Mouse (Mus musculus) layer of hippocampus, postnatal 25 days (tissue): ENCODE results near the gene Wapl. TPM values are rescaled to one million over a fixed set of nuclear protein-coding genes. Genes with fewer than 3 reads are reported as not detected.

Source experiments
- DNase-seq, 2 experiments: peaks; one replicate each; pipeline ENCODE4 v3.0.0; 2022; ENCODE audit warnings: mixed read lengths in 2 of 2, low spot score in 1 of 2; ENCODE audit errors: extremely low spot score in 1 of 2
- total RNA-seq, 2 experiments: library from RNA; stranded (reverse); gene quantifications; 2 replicates each; pipeline ENCODE4 v1.2.3; 2021

Gene Wapl
- total RNA-seq, 2 experiments from 2014 or later, result 50.1 to 51.2 TPM

DNA sequence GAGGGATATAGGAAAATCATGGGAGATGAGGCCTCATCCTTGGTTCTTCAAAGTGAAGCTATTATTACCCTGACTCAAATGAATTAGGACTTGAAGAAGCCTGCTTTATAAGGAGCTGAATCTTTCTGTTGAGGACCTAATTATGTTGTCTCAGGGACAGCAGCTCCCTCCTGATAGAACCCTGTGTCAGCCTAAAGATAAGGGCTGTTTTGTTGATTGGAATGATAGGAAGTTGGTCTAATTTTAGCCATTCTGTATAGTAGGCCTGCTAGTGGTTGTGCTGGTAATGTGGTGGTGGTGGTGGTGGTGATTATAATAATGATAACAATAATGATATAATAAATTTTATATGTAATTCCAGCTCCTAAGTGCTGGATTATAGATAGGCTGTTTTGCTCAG is 11.3 kb downstream of the Wapl start:
- no peak for DNase-seq

DNA sequence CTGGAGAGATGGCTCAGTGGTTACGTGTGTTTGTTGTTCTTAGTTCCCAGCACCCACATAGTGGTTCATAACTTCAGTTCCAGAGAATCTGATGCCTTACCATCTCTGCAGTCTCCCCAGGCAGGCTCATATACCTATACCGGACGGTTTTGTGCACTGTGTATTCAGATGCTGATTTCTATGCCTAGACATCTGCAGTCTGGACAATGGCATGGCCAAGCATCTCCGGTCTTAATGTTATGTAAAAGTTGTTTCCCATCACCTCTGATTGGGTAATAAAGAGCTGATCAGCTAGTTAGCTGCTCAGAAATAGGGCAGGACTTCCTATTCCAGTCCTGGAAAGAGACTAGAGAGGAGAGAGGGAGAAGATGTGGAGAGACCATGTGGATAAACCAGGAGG is 20.2 kb downstream of the Wapl start:
- DNase-seq, result no peak

DNA sequence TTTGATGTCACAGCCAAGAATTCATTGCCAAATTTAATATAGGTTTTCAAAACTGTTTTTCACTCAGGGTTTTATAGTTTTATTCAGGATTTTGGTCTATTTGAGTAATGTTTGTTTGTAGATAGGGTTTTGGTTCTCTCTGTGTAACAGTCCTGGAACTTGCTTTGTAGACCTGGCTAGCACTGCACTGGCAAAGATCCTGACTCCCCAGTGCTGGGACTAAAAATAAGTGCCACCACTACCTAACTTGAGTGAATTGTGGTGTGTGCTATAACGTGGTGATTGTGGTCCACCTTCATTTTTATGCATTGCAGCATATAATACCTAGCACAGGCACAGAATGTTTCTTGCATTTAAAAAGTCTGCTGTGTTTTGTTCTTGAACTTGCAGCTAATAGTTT is 23.6 kb downstream of the Wapl start:
- no peak for DNase-seq

DNA sequence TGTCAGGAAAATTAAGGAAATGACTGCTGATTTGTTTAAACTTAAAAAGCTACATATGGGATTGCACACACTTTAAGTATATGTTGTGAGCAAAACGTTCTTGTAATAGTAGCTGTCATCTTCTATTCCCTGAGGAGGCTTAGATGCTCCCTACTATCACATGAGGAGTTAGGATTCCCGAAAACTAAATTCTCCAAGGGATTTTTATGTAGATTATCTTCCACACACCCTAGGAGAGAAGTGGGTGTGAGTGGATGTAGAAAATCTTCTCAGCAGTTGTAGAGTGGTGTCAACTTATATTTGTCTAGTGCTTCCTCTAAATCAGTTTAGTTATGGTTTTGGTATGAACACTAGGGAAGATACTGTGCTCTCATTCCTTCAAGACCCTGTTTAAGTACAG is 36.5 kb downstream of the Wapl start:
- no peak for DNase-seq

DNA sequence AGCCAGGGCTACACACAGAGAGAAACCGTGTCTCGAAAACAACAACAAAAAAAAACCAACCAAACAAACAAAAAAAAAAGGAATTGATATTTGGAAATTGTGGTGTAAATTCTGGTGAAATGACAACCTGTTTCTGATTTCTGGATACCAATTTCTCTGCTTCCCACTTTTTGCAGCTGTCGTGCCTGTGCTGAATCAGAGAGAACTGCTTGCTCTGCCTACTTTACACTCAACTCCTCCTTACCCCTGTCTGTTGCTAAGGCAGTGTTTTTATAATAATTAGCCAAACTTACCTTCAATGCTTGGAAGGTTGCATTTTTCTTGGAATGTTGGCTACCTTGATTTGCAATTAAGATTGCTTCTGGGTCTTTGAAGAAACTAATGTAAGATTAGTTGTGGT is 38.3 kb downstream of the Wapl start:
- DNase-seq, result no peak

DNA sequence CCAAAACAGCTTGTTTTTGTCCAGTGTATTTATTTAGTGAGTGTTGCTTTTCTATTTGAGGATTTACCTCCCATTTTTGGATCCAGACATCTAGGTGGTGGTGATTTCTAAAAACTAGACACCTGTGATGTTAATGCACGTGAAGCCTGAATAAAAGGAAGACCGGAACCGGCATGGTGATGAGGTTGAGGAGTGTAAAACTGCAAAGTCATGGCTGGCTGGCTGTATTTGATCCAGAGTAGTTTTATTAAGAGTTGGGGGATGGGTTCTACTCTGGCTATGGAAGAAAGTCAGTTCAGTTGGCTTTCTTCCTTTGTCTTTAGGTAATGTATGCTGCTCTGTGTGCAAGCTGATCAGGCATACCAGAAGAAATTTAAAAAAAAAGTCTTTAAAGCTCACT is 39.1 kb downstream of the Wapl start:
- DNase-seq, result no peak

DNA sequence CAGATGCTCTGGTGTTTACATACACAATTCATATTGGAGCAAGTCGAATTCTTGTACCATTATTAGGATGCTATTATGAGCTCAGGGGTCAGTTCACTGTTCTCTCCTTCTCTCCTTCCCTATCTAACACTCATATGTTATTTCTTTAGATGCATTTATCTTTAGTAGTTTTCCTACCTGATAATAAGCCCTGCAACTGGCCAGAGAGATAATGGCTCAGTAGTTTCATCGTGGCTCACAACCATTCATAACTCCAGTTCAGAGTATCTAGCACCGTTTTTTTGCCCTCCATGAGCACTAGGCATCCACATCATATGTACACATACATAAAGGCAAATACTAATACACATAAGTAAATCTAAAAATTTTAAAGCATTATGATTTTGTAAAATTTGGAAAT is 44.4 kb downstream of the Wapl start:
- no peak for DNase-seq

DNA sequence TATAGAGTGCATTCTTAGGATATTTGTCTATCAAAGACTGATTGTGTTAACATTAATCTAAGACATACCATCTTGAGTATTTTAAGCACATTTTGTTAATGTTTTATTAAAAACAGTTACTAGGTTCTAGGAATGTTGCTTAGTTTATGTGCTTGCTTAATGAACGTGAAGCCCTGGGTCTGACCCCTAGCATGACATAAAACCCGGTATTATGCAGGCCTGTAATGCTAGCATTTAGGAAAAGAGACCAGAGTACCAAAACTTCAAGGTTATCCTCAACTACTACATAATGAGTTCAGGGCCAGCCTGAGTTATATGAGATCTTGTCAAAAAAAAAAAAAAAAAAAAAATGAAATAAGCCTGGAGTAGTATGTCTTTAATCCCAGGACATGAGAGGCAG is 54.0 kb downstream of the Wapl start:
- DNase-seq, result no peak

DNA sequence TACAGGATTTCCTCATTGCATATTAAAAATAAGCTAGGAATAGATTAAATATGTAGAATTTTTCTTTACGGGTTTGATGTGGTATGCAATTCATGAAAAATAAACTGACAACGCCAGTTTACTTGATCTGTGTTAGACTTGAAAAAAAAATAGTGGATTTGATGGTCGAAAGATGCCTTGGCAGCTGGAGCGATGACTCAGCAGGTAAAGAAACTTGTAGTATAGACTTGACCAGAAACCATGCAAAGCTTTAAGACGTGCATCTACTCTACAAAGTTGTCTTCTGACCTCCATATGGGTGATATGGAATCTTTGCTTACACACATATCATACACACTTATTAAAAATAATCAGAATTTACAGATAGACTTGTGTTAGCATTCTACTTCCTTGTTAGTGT is 61.7 kb downstream of the Wapl start:
- no peak for DNase-seq

DNA sequence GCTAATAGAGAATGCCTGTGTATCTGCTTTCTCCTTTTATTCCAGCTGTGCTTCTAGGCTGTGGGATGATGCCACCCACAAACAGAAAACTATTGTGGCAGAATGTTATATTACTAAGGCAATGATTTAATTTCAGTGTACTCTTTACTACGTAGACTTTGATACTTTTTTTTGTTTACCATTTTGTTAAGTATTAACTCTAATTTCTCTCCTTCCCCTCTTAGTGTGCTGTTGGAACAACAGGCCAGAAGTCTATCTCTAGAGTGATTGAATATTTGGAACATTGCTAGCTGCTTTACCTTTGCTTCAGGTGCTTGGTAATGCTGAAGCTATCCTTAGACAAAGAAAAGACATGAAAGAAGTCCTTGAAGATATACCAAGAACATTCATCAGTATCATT is 71.7 kb downstream of the Wapl start:
- no peak for DNase-seq

DNA sequence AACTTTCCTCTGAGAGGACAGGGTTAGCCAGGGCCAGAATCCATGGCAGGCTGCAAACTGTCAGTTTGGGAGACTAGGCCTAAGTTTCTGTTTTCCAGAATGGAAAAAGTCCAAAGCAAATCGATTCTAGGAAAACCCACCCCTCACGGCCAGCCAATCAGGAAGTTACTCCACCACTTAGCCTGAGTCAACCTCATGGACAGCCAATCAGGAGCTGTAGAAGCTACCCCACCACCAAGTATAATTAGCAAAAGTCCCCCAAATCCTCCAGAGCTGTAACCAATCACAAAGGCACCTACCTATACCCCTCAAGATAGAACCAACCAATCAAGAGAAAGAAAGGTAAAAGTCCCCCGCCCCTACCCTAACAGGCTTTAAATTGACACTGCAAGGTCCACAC is 82.0 kb downstream of the Wapl start:
- no peak for DNase-seq

DNA sequence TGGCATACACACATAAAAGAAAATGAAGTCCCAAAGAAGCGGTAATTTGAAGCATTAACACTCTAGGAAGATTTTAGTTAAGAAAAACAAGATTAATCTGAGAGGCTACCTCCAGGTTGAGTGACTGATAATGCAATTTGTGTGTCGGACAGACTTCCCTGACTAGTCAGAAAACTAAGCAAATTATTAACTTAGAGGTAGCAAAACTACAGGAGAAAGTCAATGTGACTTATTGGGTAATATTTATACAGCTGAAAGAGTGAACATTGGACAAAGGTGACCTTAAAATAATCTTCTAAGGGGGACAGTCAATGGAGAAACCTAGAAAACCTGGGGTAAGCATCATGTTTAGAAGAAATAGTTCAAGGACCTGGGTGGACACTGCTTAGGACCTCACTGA is 86.2 kb downstream of the Wapl start:
- no peak for DNase-seq

DNA sequence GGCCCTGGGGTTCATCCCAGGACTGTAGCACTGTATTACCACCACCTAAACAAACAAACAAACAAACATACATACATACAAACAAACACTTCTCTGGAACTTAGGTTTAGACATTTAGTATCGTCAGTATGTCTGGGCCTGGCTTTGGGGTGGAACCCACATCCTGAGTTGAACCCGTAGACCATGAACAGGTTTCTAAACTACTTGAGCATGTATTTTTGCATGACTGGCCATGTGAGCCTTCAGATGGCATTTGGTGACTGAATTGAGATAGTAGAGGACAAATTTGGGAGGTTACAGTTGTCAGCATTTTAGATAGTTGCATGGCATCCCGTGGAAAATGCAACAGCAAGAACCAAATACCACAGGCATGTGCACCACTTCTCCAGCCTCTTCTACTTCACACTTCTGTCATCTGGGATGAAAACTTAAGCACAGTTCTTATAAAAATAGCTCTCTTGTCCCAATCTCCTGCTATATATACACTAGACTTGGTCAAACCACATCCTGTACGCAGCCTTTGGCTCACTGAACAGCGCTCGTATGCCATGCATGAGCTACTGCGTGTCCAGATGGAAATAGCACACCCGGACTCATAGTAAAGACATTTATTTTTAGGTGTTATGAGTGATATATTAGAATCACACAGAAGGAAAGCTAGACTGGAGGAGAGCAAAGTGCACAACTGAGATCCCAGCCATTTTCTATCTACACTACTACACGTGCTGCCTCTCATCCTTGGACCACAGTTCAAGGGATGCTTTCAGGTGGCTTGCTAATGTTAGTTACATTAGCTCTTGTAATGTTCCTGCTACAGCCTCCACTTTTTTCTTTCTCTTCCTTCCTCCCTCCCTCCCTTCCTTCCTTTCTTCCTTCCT is 87.6 kb downstream of the Wapl start:
- DNase-seq, result no peak

DNA sequence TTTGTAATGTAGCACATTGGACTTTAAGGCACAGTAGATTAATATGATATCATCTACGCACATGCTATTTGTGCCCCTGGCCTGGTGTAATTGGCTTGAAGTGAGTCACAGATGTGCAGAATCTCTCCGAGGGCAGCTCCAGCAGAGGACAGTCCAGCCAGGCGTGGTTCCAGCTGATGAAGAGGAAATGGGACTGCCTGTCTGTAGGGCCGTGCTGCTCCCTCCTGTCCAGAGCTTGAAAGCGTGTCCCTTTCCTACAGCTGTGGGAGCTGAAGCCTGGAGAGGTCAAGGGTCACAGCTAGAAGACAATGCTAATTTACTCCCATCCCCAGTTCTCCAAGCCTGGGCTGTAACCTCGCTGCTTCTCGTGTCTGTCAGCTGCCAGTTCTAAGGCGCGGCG is 89.0 kb downstream of the Wapl start:
- no peak for DNase-seq

DNA sequence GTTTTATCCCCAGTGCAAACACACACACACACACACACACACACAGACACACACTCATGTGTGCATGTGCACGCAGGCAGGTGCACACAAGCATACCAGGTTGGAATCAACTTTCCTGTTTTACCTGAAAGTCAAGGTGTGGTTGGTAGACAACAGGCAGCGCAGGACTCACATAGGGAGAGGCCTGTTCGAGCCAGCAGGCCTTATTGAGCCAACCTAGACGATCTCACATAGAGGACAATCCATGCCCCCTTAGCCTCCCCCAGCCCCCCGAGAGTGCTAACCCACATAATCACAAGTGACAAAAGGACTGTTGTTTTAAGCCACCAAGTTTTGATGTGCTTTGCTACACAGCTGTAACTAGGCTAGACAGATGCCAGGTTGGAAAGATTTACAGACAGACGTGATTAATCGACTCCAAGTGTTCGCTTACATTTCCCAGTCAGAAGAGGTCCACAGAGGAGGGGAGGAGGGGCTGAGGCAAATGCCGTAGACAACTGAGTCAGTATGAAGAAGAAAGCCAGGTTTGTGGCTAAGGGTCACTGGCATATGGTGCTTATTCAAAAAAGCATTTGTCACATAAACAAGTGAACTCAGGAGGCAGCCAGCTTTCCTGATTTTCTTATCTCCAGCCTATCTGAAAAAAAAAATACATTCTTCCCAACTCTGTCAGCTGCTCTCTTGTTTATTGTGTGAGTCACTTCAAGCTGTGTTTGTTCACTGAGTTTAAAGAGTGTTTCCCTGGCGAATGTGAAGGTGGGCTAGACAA is 90.2 kb downstream of the Wapl start:
- no peak for DNase-seq

DNA sequence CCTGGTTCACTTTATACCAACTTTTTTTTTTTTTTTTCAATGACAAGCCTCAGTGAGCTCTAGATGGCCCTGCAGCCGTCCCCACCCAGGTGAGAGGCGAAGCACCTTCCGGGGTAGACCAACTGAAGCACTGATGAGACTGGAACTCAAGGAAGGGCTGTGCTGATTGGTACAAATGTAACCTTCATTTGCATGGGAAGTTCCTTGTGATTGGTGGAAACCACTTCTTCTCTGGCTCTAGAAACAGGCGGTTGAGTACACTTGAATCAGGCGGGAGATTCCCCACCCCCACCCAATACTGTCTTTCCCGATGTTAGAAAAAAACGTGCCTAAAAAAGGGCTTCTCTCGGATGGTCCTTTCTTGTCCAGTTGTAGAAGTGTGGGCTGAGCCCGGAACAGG is 91.2 kb downstream of the Wapl start:
- no peak for DNase-seq

DNA sequence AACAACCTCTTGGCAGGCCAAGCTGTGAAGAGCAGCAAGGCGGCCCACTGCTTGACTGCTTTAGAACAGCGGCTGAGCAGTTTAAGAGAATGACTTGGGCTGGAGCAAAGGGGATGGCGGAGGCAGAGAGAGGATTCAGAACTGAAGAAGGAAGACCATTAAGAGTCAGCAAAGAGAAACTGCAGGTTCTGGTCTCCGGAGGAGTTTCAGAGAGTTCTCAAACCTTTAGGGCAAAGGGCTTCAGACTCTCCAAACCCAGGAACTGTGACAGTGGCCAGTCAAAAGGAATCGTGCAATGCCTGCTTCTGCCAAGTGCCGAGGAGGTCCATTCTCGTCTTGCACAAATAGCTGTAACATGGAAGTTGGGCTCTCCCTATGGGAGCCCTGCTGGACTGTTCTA is 91.7 kb downstream of the Wapl start:
- no peak for DNase-seq

DNA sequence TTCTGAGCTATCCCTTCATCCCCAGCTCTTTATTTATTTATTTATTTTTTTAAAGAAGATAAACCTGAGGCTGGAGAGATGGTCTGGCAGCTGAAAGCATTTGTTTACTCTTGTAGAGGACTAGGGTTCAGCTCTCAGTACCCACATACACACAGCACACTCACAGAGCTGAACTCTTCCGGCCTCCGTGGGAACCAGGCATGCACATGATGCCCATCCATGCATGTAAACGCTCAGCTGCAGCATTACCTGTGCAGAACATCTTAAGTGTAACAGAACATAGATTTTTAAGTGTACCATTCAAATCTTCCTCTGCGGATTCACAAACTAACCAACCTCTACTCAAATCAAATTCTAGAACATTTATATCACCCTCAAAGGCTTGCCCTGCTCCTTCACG is 92.5 kb downstream of the Wapl start:
- DNase-seq, result no peak

DNA sequence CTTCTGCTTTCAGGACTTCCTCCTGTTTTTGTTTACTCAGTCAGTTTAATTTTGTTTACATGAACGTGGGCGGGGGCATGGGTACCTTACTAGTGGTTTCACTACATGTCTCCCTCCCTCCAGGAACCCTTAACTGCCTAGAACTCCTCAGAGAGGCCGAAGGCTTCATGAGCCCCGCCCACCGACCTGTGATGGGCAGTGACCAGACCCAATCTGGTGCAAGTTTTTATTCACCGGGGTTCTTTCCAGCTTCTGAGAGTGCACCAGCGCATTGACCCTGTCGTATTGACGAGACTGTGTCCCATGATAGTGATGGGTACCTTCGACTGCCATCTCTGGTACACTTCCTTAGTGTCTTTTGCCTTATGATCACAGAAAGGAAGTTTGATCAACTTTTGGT is 94.6 kb downstream of the Wapl start:
- peak in 1 of 2 experiments; percentile 70 for DNase-seq

DNA sequence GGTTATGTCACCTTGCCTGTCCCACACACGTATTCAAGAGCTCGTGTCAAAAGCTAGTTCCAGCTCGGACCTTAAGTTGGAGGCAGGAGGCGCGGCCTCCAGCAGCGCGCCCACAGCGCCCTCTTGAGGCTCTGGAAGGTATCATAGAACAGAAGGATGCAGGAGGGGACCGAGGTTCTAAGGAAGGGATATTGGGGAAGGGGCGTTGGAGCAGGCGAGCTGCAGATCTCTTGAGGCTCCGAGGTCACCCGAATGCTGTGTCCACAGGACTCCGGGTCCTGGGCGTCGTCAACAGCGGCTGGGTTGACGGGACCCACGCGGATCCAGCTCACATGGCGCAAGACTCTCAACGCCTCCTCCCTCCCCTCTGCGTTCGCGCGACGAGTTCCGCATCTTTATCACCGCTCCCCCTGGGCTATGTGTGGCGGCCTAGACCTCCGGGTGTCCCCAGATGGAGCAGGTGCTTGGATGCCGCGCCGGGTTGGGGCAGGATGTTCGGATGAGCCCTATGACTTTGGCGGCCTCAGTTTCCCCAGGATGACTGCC is 95.4 kb downstream of the Wapl start:
- DNase-seq, result peak; percentile 62 to 81

DNA sequence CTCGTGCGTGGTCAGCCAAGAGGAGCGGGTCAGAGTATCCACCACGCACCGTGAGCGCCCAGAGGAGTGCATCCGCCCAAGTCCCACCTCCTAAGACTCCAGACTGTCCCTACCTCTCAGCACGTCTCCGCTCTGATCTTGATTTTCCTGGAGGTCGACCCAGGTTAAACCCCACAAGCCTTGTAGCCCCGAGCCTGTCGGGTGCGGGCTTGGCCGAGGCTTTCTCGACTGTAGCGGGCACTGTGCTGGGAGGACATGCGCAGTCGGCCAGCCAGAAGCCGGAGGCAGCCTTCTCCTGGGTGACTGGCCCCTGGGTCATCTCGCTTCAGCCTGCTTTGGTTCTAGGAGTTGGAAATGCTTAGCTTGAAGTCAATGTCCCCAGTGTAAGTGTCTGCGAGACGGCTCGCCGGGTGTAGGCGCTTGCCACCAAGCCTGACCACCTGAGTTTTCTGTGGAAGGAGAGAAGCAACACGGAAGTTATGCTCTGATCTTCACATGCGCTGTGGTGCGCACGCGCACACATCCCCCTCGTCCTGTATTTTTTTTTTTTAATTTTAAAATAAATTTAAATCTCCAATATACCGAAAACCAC is 95.9 kb downstream of the Wapl start:
- peak in 1 of 2 experiments; percentile 35 for DNase-seq
